Mouse (Mus musculus): Measurements from ENCODE around the gene Cacna2d2.

GRCm38 (mm10) chr9:107542721-107543120, 143.3 kb downstream of the Cacna2d2 start:
- TF ChIP-seq CTCF (IDR thresholded peaks at IDR 0.05; ENCODE audit: extremely low read depth, insufficient read length, insufficient replicate concordance, low read depth, low read length) (no peak), POLR2A (IDR thresholded peaks at IDR 0.05; ENCODE audit: low read depth, low read length) (no peak)

Measured in small intestine, adult 2 months (tissue).